Mouse (Mus musculus) intestine, embryonic 16.5 days (tissue): Measurements from ENCODE around the gene Nudt5. TPM values are rescaled to one million over a fixed set of nuclear protein-coding genes. Genes with fewer than 3 reads are reported as not detected.

Experiments used
- ATAC-seq: fragments of 200-750 bp; cut with Nextera tagmentation; 2 replicates; pipeline ENCODE4 v1.8.0; 2017; ENCODE audit warnings: moderate TSS enrichment, moderate library complexity
- H3K27ac ChIP-seq: fragments of 300-500 bp; sonication (generic); 2 replicates; pipeline ENCODE4 v1.5.1; 2014; ENCODE audit warnings: mild to moderate bottlenecking, low read length
- H3K27me3 ChIP-seq: fragments of 300-500 bp; sonication (generic); replicated peaks from 2 replicates; pipeline ENCODE4 v1.6.1; 2014; ENCODE audit warnings: low read length, control low read depth, mixed read lengths; ENCODE audit not compliant: control insufficient read depth, insufficient read depth
- H3K36me3 ChIP-seq: fragments of 300-500 bp; sonication (generic); 2 replicates; pipeline ENCODE4 v1.6.1; 2014; ENCODE audit warnings: low read length, control low read depth; ENCODE audit not compliant: control insufficient read depth, insufficient read depth
- H3K4me1 ChIP-seq: fragments of 300-500 bp; sonication (generic); 2 replicates; pipeline ENCODE4 v1.6.1; 2014; ENCODE audit warnings: low read length, control low read depth, mixed read lengths; ENCODE audit not compliant: control insufficient read depth, insufficient read depth
- H3K4me2 ChIP-seq: fragments of 300-500 bp; sonication (generic); 2 replicates; pipeline ENCODE4 v1.6.1; 2014; ENCODE audit warnings: low read depth, low read length, control low read depth
- H3K4me3 ChIP-seq: fragments of 300-500 bp; sonication (generic); 2 replicates; pipeline ENCODE4 v1.5.1; 2014; ENCODE audit warnings: mild to moderate bottlenecking, low read length
- H3K9ac ChIP-seq: fragments of 300-500 bp; sonication (generic); 2 replicates; pipeline ENCODE4 v1.6.1; 2014; ENCODE audit warnings: low read depth, low read length
- H3K9me3 ChIP-seq: fragments of 300-500 bp; sonication (generic); 2 replicates; pipeline ENCODE4 v1.6.1; 2016; ENCODE audit warnings: low read length, control low read depth; ENCODE audit not compliant: control insufficient read depth
- WGBS: fragments of 180-500 bp; shearing (Covaris S2); extraction: QIAGEN DNeasy Blood & Tissue Kit; methylation state at CpG from one replicate; pipeline ENCODE4 v1.1.7; 2014; 5-methylcytosine and 5-hydroxymethylcytosine counted together
- polyA plus RNA-seq: library from polyadenylated mRNA; unstranded; fragments of >200 nt; fragmentation: Nextera tagmentation; extraction: Ambion mirVana; gene quantifications from 2 replicates; pipeline ENCODE4 v1.2.1, GENCODE M21; 2015

The Nudt5 gene
- polyA plus RNA-seq, 1 experiment from 2014 or later, result 66.8 TPM

GRCm38 (mm10) chr2:5811235-5811782 lies 33.5 kb upstream of the Nudt5 start:
- 88% methylated on average over 5 of the region's 5 CpGs for WGBS
- H3K27me3 ChIP-seq, result no peaks in the 10 kb centered on the region
- no peak overlapping the region for H3K27ac ChIP-seq
- peaks cover 12% of the 10 kb centered on the region; the same call in 1 of the 2 replicates for H3K36me3 ChIP-seq
- no peak overlapping the region for H3K4me3 ChIP-seq
- H3K4me2 ChIP-seq, result no peak overlapping the region
- no peaks in the 10 kb centered on the region for H3K9me3 ChIP-seq
- no peak overlapping the region for H3K9ac ChIP-seq
- no peaks in the 10 kb centered on the region for H3K4me1 ChIP-seq
- ATAC-seq, result no peak

GRCm38 (mm10) chr2:5821264-5821663 lies 23.6 kb upstream of the Nudt5 start:
- Histone ChIP-seq H3K27ac (no peak overlapping the region), H3K9ac (no peak overlapping the region), H3K27me3 (no peaks in the 10 kb centered on the region), H3K36me3 (peaks cover 7% of the 10 kb centered on the region; the same call in 1 of the 2 replicates), H3K4me3 (no peak overlapping the region), H3K4me1 (no peaks in the 10 kb centered on the region), H3K4me2 (no peak overlapping the region), H3K9me3 (no peaks in the 10 kb centered on the region)
- WGBS, result 85% methylated on average over 10 of the region's 10 CpGs
- no peak for ATAC-seq

DNA sequence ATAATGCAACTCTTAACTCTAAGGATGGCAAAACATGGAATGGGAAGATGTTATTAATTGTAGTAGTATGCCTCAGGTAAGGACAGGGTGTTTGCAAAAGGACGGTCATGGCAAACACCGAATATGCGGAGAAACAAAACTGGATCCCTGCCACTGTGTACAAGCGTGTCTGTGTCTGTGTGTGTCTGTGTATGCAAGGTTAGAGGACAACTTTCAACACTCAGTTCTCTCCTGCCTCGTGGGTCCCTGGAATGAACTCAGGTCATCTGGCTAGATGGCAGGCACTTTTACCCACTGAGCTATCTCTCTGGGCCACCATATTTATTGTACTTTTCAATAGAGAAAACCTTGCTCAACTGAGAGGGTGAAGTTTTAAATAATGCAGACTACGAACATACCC lies 22.4 kb upstream of the Nudt5 start:
- no peak overlapping the region for H3K4me3 ChIP-seq
- H3K27ac ChIP-seq, result no peak overlapping the region
- no peaks in the 10 kb centered on the region for H3K27me3 ChIP-seq
- peaks cover 12% of the 10 kb centered on the region for H3K36me3 ChIP-seq
- H3K4me1 ChIP-seq, result no peaks in the 10 kb centered on the region
- ATAC-seq, result no peak
- WGBS, result 95% methylated on average over 6 of the region's 6 CpGs
- H3K9me3 ChIP-seq, result no peaks in the 10 kb centered on the region
- H3K4me2 ChIP-seq, result no peak overlapping the region
- H3K9ac ChIP-seq, result no peak overlapping the region

DNA sequence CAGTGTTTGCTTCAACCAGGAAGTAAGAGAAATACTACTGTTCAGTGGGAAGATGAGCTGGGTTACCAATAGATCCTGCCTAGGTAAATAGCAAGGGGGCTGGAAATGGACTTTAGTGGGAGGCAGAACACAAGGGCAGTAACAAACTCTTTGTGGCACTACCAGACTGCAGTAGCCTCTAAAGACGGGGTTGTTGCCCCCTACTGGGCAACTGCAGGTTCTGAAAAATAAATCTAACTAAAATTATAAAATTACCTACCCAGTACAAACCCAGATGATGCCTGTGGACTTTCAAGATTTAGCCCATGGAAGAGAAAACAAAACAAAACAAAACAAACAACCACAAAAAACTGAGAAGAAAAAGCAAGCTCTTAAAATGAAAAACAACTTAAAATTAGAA lies 20.6 kb upstream of the Nudt5 start:
- Histone ChIP-seq H3K36me3 (peaks cover 15% of the 10 kb centered on the region), H3K4me3 (no peak overlapping the region), H3K4me1 (no peaks in the 10 kb centered on the region), H3K9me3 (no peaks in the 10 kb centered on the region), H3K27me3 (no peaks in the 10 kb centered on the region), H3K27ac (no peak overlapping the region), H3K4me2 (no peak overlapping the region), H3K9ac (no peak overlapping the region)
- ATAC-seq, result no peak
- WGBS, result 34% methylated on average over 1 of the region's 1 CpGs

GRCm38 (mm10) chr2:5824685-5825084 lies 20.1 kb upstream of the Nudt5 start:
- Histone ChIP-seq H3K27ac (no peak overlapping the region), H3K4me3 (no peak overlapping the region), H3K9ac (no peak overlapping the region), H3K36me3 (peaks cover 15% of the 10 kb centered on the region), H3K27me3 (no peaks in the 10 kb centered on the region), H3K4me2 (no peak overlapping the region), H3K4me1 (no peaks in the 10 kb centered on the region), H3K9me3 (no peaks in the 10 kb centered on the region)
- ATAC-seq, result no peak
- WGBS, result 84% methylated on average over 5 of the region's 5 CpGs

GRCm38 (mm10) chr2:5825265-5825913 lies 19.4 kb upstream of the Nudt5 start:
- Histone ChIP-seq H3K36me3 (peaks cover 11% of the 10 kb centered on the region), H3K9me3 (no peaks in the 10 kb centered on the region), H3K27ac (no peak overlapping the region), H3K4me1 (no peaks in the 10 kb centered on the region), H3K4me3 (no peak overlapping the region), H3K9ac (no peak overlapping the region), H3K27me3 (no peaks in the 10 kb centered on the region), H3K4me2 (no peak overlapping the region)
- 94% methylated on average over 5 of the region's 5 CpGs for WGBS
- ATAC-seq, result no peak

GRCm38 (mm10) chr2:5840815-5841214 lies 4.0 kb upstream of the Nudt5 start:
- Histone ChIP-seq H3K27me3 (no peaks in the 10 kb centered on the region), H3K4me3 (no peak overlapping the region), H3K4me2 (no peak overlapping the region), H3K4me1 (0 out of 2 replicates have a peak, but pooled peaks cover under 1% of the 10 kb centered on the region), H3K9me3 (no peaks in the 10 kb centered on the region), H3K9ac (no peak overlapping the region), H3K27ac (no peak overlapping the region), H3K36me3 (peaks cover 22% of the 10 kb centered on the region)
- ATAC-seq, result no peak
- WGBS, result 96% methylated on average over 11 of the region's 11 CpGs

GRCm38 (mm10) chr2:5844181-5844872 lies 492 bp upstream of the Nudt5 start:
- 3% methylated on average over 23 of the region's 23 CpGs for WGBS
- Histone ChIP-seq H3K27ac (peak overlapping the region; percentile 87), H3K9ac (peak overlapping the region; percentile 87), H3K9me3 (no peaks in the 10 kb centered on the region), H3K4me2 (peak overlapping the region; percentile 65), H3K4me1 (peaks cover 10% of the 10 kb centered on the region; the same call in 1 of the 2 replicates), H3K4me3 (peak overlapping the region; percentile 67), H3K27me3 (no peaks in the 10 kb centered on the region), H3K36me3 (peaks cover 22% of the 10 kb centered on the region)
- ATAC-seq, result peak; percentile 49

GRCm38 (mm10) chr2:5845826-5846225 lies 1.0 kb downstream of the Nudt5 start:
- Histone ChIP-seq H3K4me2 (peak overlapping the region; percentile 52), H3K27me3 (no peaks in the 10 kb centered on the region), H3K4me3 (peak overlapping the region; percentile 67), H3K9me3 (no peaks in the 10 kb centered on the region), H3K36me3 (peaks cover 8% of the 10 kb centered on the region), H3K4me1 (peaks cover 10% of the 10 kb centered on the region; the same call in 1 of the 2 replicates), H3K9ac (peak overlapping the region; percentile 87), H3K27ac (no peak overlapping the region)
- no peak for ATAC-seq
- WGBS, result 18% methylated on average over 4 of the region's 4 CpGs
